In genomic region chr5:137528247-137528968, GRCm38 (mm10) we compare ENCODE assay signal across 13 mouse cellular contexts. TPM values are rescaled to one million over a fixed set of nuclear protein-coding genes. Genes with fewer than 3 reads are reported as not detected.
A peak's percentile ranks its signal among the peaks of the same experiment; 100 is the strongest.
DNase-seq lines count a peak whose midpoint lies in the region; ATAC-seq and TF ChIP-seq lines count a peak whose summit lies in the region.
"Had no signal": no experiment of that assay in that cellular context is flagged by ENCODE, and none has a peak within 500 bp of the region (broad histone marks: within the 10 kb centered on the region; RNA-seq: fewer than 3 reads in every experiment).

No protein-coding gene starts in this region.

- H3K4me2 ChIP-seq in intestine, embryonic 15.5 days (replicated peaks): no peak overlapping the region
- no peak overlapping the region for H3K4me2 ChIP-seq in intestine, embryonic 16.5 days (ENCODE audit: low read depth, low read length)
- no peak overlapping the region for H3K4me2 ChIP-seq in CH12.LX (ENCODE audit: insufficient read depth, low read depth, poor library complexity, severe bottlenecking)
- H3K4me2 ChIP-seq in intestine, postnatal 0 days (replicated peaks; ENCODE audit: low read depth): no peak overlapping the region
- H3K4me2 ChIP-seq: heart, embryonic 13.5 days had no signal

- no peak for TF ChIP-seq RAD21 in CH12.LX (IDR thresholded peaks at IDR 0.05; ENCODE audit: low read depth, low read length)

- H3K79me2 ChIP-seq in CH12.LX (replicated peaks; ENCODE audit: control insufficient read depth, extremely low read depth, insufficient read depth, poor library complexity, severe bottlenecking): peaks cover 29% of the 10 kb centered on the region

- DNase-seq in adrenal gland, adult 2 months: peak; percentile 32
- DNase-seq in adrenal gland, postnatal 25 days: no peak
- DNase-seq in CH12.LX (ENCODE audit: extremely low read depth): no peak
- no peak for DNase-seq in gastrocnemius, adult 2 months
- DNase-seq in layer of hippocampus, adult 9-10 months (ENCODE audit: low spot score): no peak
- DNase-seq: left cerebral cortex, postnatal 4 days; spleen, adult 18-20 months had no signal

- H3K9me3 ChIP-seq in intestine, embryonic 15.5 days: no peaks in the 10 kb centered on the region
- no peaks in the 10 kb centered on the region for H3K9me3 ChIP-seq in intestine, embryonic 16.5 days (ENCODE audit: control insufficient read depth, low read length)
- H3K9me3 ChIP-seq in CH12.LX (replicated peaks; ENCODE audit: low read length): no peaks in the 10 kb centered on the region
- no peaks in the 10 kb centered on the region for H3K9me3 ChIP-seq in intestine, postnatal 0 days (ENCODE audit: control insufficient read depth)
- H3K9me3 ChIP-seq: heart, embryonic 13.5 days had no signal

- in situ Hi-C loops in CH12.LX (cut with MboI; ENCODE audit: low pct_ligation_motif_present, low pct_unique_long_range_greater_than_20kb, low sequenced_read_pairs): no loop called here

- TF ChIP-seq CTCF in CH12.LX (conservative IDR thresholded peaks at IDR 0.05 in 1 of 2, IDR thresholded peaks at IDR 0.05 in 1 of 2; ENCODE audit: low read depth in 2 of 2, low read length in 2 of 2): no peak
- TF ChIP-seq CTCF in intestine, postnatal 0 days (IDR thresholded peaks at IDR 0.05; ENCODE audit: low read depth): no peak
- no peak for TF ChIP-seq CTCF in gastrocnemius, adult 2 months (IDR thresholded peaks at IDR 0.05)

- dilution Hi-C loops in CH12.LX (cut with MboI; ENCODE audit: extremely low pct_ligation_motif_present, extremely low pct_unique_long_range_greater_than_20kb, low sequenced_read_pairs): no loop called here

- intact Hi-C loops in gastrocnemius, adult 2 months (cut with DNase I): no loop called here

- H3K27me3 ChIP-seq in intestine, embryonic 15.5 days (replicated peaks): no peaks in the 10 kb centered on the region
- no peaks in the 10 kb centered on the region for H3K27me3 ChIP-seq in intestine, embryonic 16.5 days (replicated peaks; ENCODE audit: control insufficient read depth, insufficient read depth, low read length)
- H3K27me3 ChIP-seq in CH12.LX (replicated peaks): no peaks in the 10 kb centered on the region
- no peaks in the 10 kb centered on the region for H3K27me3 ChIP-seq in intestine, postnatal 0 days (replicated peaks; ENCODE audit: control insufficient read depth, insufficient read depth, low read length)
- H3K27me3 ChIP-seq: heart, embryonic 13.5 days had no signal

- 0 out of 2 replicates have a peak overlapping the region, but pooled peaks have one; percentile 8 for H3K9ac ChIP-seq in intestine, embryonic 15.5 days
- H3K9ac ChIP-seq in intestine, embryonic 16.5 days (ENCODE audit: low read depth, low read length): no peak overlapping the region
- no peak overlapping the region for H3K9ac ChIP-seq in CH12.LX (ENCODE audit: insufficient read depth, low read depth)
- no peak overlapping the region for H3K9ac ChIP-seq in intestine, postnatal 0 days (ENCODE audit: low read depth, low read length)

- no peak for TF ChIP-seq POLR2A in CH12.LX (IDR thresholded peaks at IDR 0.05; ENCODE audit: low read depth, low read length)

- no peak overlapping the region for H3K4me3 ChIP-seq in intestine, embryonic 15.5 days (replicated peaks)
- no peak overlapping the region for H3K4me3 ChIP-seq in intestine, embryonic 16.5 days (ENCODE audit: low read length)
- H3K4me3 ChIP-seq in CH12.LX (replicated peaks in 1 of 3; ENCODE audit: low read depth in 2 of 3, low read length in 2 of 3, poor library complexity in 1 of 3): no peak overlapping the region
- no peak overlapping the region for H3K4me3 ChIP-seq in intestine, postnatal 0 days (ENCODE audit: low read depth, low read length)
- no peak overlapping the region for H3K4me3 ChIP-seq in gastrocnemius, adult 2 months

- peaks cover 51% of the 10 kb centered on the region for H3K36me3 ChIP-seq in intestine, embryonic 15.5 days
- H3K36me3 ChIP-seq in intestine, embryonic 16.5 days (ENCODE audit: control insufficient read depth, insufficient read depth, low read length): peaks cover 45% of the 10 kb centered on the region
- peaks cover 59 to 70% of the 10 kb centered on the region in 2 experiments for H3K36me3 ChIP-seq in CH12.LX (replicated peaks in 1 of 2; ENCODE audit: control insufficient read depth in 1 of 2, insufficient read depth in 1 of 2, low read length in 1 of 2)
- peaks cover 65% of the 10 kb centered on the region for H3K36me3 ChIP-seq in intestine, postnatal 0 days (ENCODE audit: control insufficient read depth, insufficient read depth)

- no peak for TF ChIP-seq EP300 in CH12.LX (IDR thresholded peaks at IDR 0.05; ENCODE audit: low read length)

- peaks cover 34% of the 10 kb centered on the region for H3K4me1 ChIP-seq in intestine, embryonic 15.5 days (replicated peaks)
- peaks cover 15% of the 10 kb centered on the region for H3K4me1 ChIP-seq in intestine, embryonic 16.5 days (ENCODE audit: control insufficient read depth, insufficient read depth, low read length)
- H3K4me1 ChIP-seq in CH12.LX (ENCODE audit: control insufficient read depth in 1 of 2, insufficient read depth in 2 of 2): peaks cover 3 to 33% of the 10 kb centered on the region in 2 experiments; a peak in 2 of 4 replicates
- 0 out of 2 replicates have a peak, but pooled peaks cover 6% of the 10 kb centered on the region for H3K4me1 ChIP-seq in intestine, postnatal 0 days (replicated peaks; ENCODE audit: control insufficient read depth, insufficient read depth, low read length)

- 81% methylated on average over 22 of the region's 22 CpGs for WGBS in intestine, embryonic 15.5 days
- WGBS in intestine, embryonic 16.5 days: 84% methylated on average over 22 of the region's 22 CpGs
- 79% methylated on average over 22 of the region's 22 CpGs for WGBS in intestine, postnatal 0 days

- no peak overlapping the region for H3K27ac ChIP-seq in intestine, embryonic 15.5 days
- no peak overlapping the region for H3K27ac ChIP-seq in intestine, embryonic 16.5 days (ENCODE audit: low read length)
- no peak overlapping the region for H3K27ac ChIP-seq in CH12.LX (ENCODE audit: insufficient read depth, low read depth)
- H3K27ac ChIP-seq in intestine, postnatal 0 days (ENCODE audit: low read depth, low read length): 0 out of 2 replicates have a peak overlapping the region, but pooled peaks have one; percentile 28
- no peak overlapping the region for H3K27ac ChIP-seq in gastrocnemius, adult 2 months
- H3K27ac ChIP-seq: heart, embryonic 13.5 days had no signal

- no peak for ATAC-seq in intestine, embryonic 15.5 days
- no peak for ATAC-seq in intestine, embryonic 16.5 days
- no peak for ATAC-seq in intestine, postnatal 0 days

RNA-seq across cellular contexts. Expression of gene Epo, which starts 4.6 kb away (rescaled TPM):
- not detected for total RNA-seq in adrenal gland, adult 2 months (2021)
- not detected in 2 replicates for polyA plus RNA-seq in adrenal gland, adult 2 months (2012; rRNA removed)
- not detected in 2 replicates for total RNA-seq in adrenal gland, postnatal 25 days (2021)
- polyA plus RNA-seq in intestine, embryonic 15.5 days (2015; fragmentation: Nextera tagmentation; extraction: Ambion mirVana): 0.42 and 0.63 TPM in 2 replicates
- 0.20 and 0.40 TPM in 2 replicates for polyA plus RNA-seq in intestine, embryonic 16.5 days (2015; fragmentation: Nextera tagmentation; extraction: Ambion mirVana)
- total RNA-seq in CH12.LX (2012; rRNA removed) (not detected in 2 replicates), CH12.LX (2014; rRNA removed) (not detected in 2 replicates)
- not detected in 2 replicates for polyA plus RNA-seq in CH12.LX (2012; ENCODE audit: insufficient read length, low read depth)
- polyA plus RNA-seq in intestine, postnatal 0 days (2015; fragmentation: Nextera tagmentation; extraction: Ambion mirVana): not detected in 2 replicates
- not detected for total RNA-seq in gastrocnemius, adult 2 months (2021)
- total RNA-seq: left cerebral cortex, postnatal 4 days had no signal
- polyA plus RNA-seq: brain, embryonic 14.5 days; heart, embryonic 13.5 days; testis, adult 2 months had no signal

RNA-seq across cellular contexts. Expression of gene Gnb2, which starts 4.9 kb away (rescaled TPM):
- 100 to 1,000 TPM; 553 to 611 TPM for total RNA-seq in adrenal gland, adult 2 months (2021)
- polyA plus RNA-seq in adrenal gland, adult 2 months (2012; rRNA removed): 1,578 and 1,712 TPM in 2 replicates
- 580 and 681 TPM in 2 replicates for total RNA-seq in adrenal gland, postnatal 25 days (2021)
- 341 and 386 TPM in 2 replicates for polyA plus RNA-seq in intestine, embryonic 15.5 days (2015; fragmentation: Nextera tagmentation; extraction: Ambion mirVana)
- polyA plus RNA-seq in intestine, embryonic 16.5 days (2015; fragmentation: Nextera tagmentation; extraction: Ambion mirVana): 354 and 363 TPM in 2 replicates
- total RNA-seq in CH12.LX (2012; rRNA removed) (388 and 480 TPM in 2 replicates), CH12.LX (2014; rRNA removed) (261 and 264 TPM in 2 replicates)
- polyA plus RNA-seq in CH12.LX (2012; ENCODE audit: insufficient read length, low read depth): 312 and 327 TPM in 2 replicates
- 386 and 389 TPM in 2 replicates for polyA plus RNA-seq in intestine, postnatal 0 days (2015; fragmentation: Nextera tagmentation; extraction: Ambion mirVana)
- total RNA-seq in gastrocnemius, adult 2 months (2021): 100 to 1,000 TPM; 118 to 148 TPM

RNA-seq across cellular contexts. Expression of gene Gigyf1, which starts 10.1 kb away (rescaled TPM):
- total RNA-seq in adrenal gland, adult 2 months (2021): 10 to 100 TPM; 25.4 to 31.0 TPM
- polyA plus RNA-seq in adrenal gland, adult 2 months (2012; rRNA removed): 37.1 and 38.0 TPM in 2 replicates
- 34.7 and 52.3 TPM in 2 replicates for total RNA-seq in adrenal gland, postnatal 25 days (2021)
- polyA plus RNA-seq in intestine, embryonic 15.5 days (2015; fragmentation: Nextera tagmentation; extraction: Ambion mirVana): 8.4 and 10.4 TPM in 2 replicates
- polyA plus RNA-seq in intestine, embryonic 16.5 days (2015; fragmentation: Nextera tagmentation; extraction: Ambion mirVana): 7.4 and 7.8 TPM in 2 replicates
- total RNA-seq in CH12.LX (2012; rRNA removed) (4.9 and 5.9 TPM in 2 replicates), CH12.LX (2014; rRNA removed) (0.98 and 1.3 TPM in 2 replicates)
- 12.3 and 14.0 TPM in 2 replicates for polyA plus RNA-seq in CH12.LX (2012; ENCODE audit: insufficient read length, low read depth)
- 4.7 and 6.4 TPM in 2 replicates for polyA plus RNA-seq in intestine, postnatal 0 days (2015; fragmentation: Nextera tagmentation; extraction: Ambion mirVana)
- total RNA-seq in gastrocnemius, adult 2 months (2021): 10 to 100 TPM; 20.9 to 24.7 TPM

RNA-seq across cellular contexts. Expression of gene Actl6b, which starts 24.9 kb away (rescaled TPM):
- total RNA-seq in adrenal gland, adult 2 months (2021): 1 to 10 TPM; 2.8 to 5.2 TPM
- polyA plus RNA-seq in adrenal gland, adult 2 months (2012; rRNA removed): 6.0 and 10.0 TPM in 2 replicates
- total RNA-seq in adrenal gland, postnatal 25 days (2021): 2.7 and 6.4 TPM in 2 replicates
- 4.5 and 6.0 TPM in 2 replicates for polyA plus RNA-seq in intestine, embryonic 15.5 days (2015; fragmentation: Nextera tagmentation; extraction: Ambion mirVana)
- 4.4 TPM in 2 replicates for polyA plus RNA-seq in intestine, embryonic 16.5 days (2015; fragmentation: Nextera tagmentation; extraction: Ambion mirVana)
- total RNA-seq in CH12.LX (2012; rRNA removed) (not detected in 2 replicates), CH12.LX (2014; rRNA removed) (not detected in 2 replicates)
- polyA plus RNA-seq in CH12.LX (2012; ENCODE audit: insufficient read length, low read depth): not detected in 2 replicates
- polyA plus RNA-seq in intestine, postnatal 0 days (2015; fragmentation: Nextera tagmentation; extraction: Ambion mirVana): 2.1 and 2.9 TPM in 2 replicates
- not detected for total RNA-seq in gastrocnemius, adult 2 months (2021)

RNA-seq across cellular contexts. Expression of gene Pop7, which starts 26.1 kb away (rescaled TPM):
- 10 to 100 TPM; 23.0 to 31.7 TPM for total RNA-seq in adrenal gland, adult 2 months (2021)
- 46.9 and 48.7 TPM in 2 replicates for polyA plus RNA-seq in adrenal gland, adult 2 months (2012; rRNA removed)
- total RNA-seq in adrenal gland, postnatal 25 days (2021): 29.9 and 31.7 TPM in 2 replicates
- polyA plus RNA-seq in intestine, embryonic 15.5 days (2015; fragmentation: Nextera tagmentation; extraction: Ambion mirVana): 60.4 and 64.2 TPM in 2 replicates
- 58.6 and 62.1 TPM in 2 replicates for polyA plus RNA-seq in intestine, embryonic 16.5 days (2015; fragmentation: Nextera tagmentation; extraction: Ambion mirVana)
- total RNA-seq in CH12.LX (2012; rRNA removed): 38.5 and 44.9 TPM in 2 replicates
- 44.2 and 44.9 TPM in 2 replicates for total RNA-seq in CH12.LX (2014; rRNA removed)
- polyA plus RNA-seq in CH12.LX (2012; ENCODE audit: insufficient read length, low read depth): 34.6 and 35.0 TPM in 2 replicates
- polyA plus RNA-seq in intestine, postnatal 0 days (2015; fragmentation: Nextera tagmentation; extraction: Ambion mirVana): 47.9 and 50.4 TPM in 2 replicates
- 10 to 100 TPM; 11.3 to 11.4 TPM for total RNA-seq in gastrocnemius, adult 2 months (2021)
